Mouse (Mus musculus) forebrain, embryonic 13.5 days (tissue): ENCODE measurements around the gene Hist1h3e. TPM values are rescaled to one million over a fixed set of nuclear protein-coding genes. Genes with fewer than 3 reads are reported as not detected.
"Not testable (repeated sequence)": the region's sequence is repeated elsewhere in the genome, so short reads cannot be mapped to it uniquely, and the experiment has no call there.

Experiments used
- ATAC-seq: fragments of 200-750 bp; cut with Nextera tagmentation; 2 replicates; pipeline ENCODE4 v1.8.0; 2017
- H3K27ac ChIP-seq: fragments of 300-500 bp; sonication (generic); 2 replicates; pipeline ENCODE4 v1.5.1; 2015; ENCODE audit warnings: inconsistent platforms, mild to moderate bottlenecking, moderate library complexity
- H3K27me3 ChIP-seq: fragments of 300-500 bp; sonication (generic); 2 replicates; pipeline ENCODE4 v1.6.1; 2015; ENCODE audit warnings: mild to moderate bottlenecking, inconsistent platforms
- H3K36me3 ChIP-seq: fragments of 300-500 bp; sonication (generic); 2 replicates; pipeline ENCODE4 v1.6.1; 2015; ENCODE audit warnings: mild to moderate bottlenecking, inconsistent platforms; ENCODE audit not compliant: poor library complexity, severe bottlenecking
- H3K4me1 ChIP-seq: fragments of 300-500 bp; sonication (generic); 2 replicates; pipeline ENCODE4 v1.6.1; 2015; ENCODE audit warnings: inconsistent platforms
- H3K4me2 ChIP-seq: fragments of 300-500 bp; sonication (generic); 2 replicates; pipeline ENCODE4 v1.6.1; 2015; ENCODE audit warnings: inconsistent platforms, mild to moderate bottlenecking, moderate library complexity
- H3K4me3 ChIP-seq: fragments of 300-500 bp; sonication (generic); 2 replicates; pipeline ENCODE4 v1.5.1; 2015; ENCODE audit warnings: mild to moderate bottlenecking, inconsistent platforms
- H3K9ac ChIP-seq: fragments of 300-500 bp; sonication (generic); 2 replicates; pipeline ENCODE4 v1.6.1; 2015; ENCODE audit warnings: mild to moderate bottlenecking, inconsistent platforms
- H3K9me3 ChIP-seq: fragments of 300-500 bp; sonication (generic); replicated peaks from 2 replicates; pipeline ENCODE4 v1.6.1; 2016; ENCODE audit warnings: inconsistent platforms
- WGBS: fragments of 180-500 bp; shearing (Covaris S2); methylation state at CpG from one replicate; pipeline ENCODE4 v1.1.7; 2015; 5-methylcytosine and 5-hydroxymethylcytosine counted together
- polyA plus RNA-seq: library from polyadenylated mRNA; unstranded; fragments of >200 nt; fragmentation: Nextera tagmentation; extraction: Ambion mirVana; gene quantifications from 2 replicates; pipeline ENCODE4 v1.2.1, GENCODE M21; 2015

The Hist1h3e gene
- polyA plus RNA-seq, 1 experiment from 2014 or later, result 6.9 TPM

- Histone ChIP-seq H3K27me3 (no peaks in the 10 kb centered on the region), H3K27ac (no peak overlapping the region), H3K4me3 (peak overlapping the region; percentile 58), H3K4me2 (peak overlapping the region; percentile 61), H3K4me1 (peaks cover 41% of the 10 kb centered on the region), H3K36me3 (no peaks in the 10 kb centered on the region), H3K9ac (peak overlapping the region; percentile 70), H3K9me3 (no peaks in the 10 kb centered on the region)
- 79% methylated on average over 3 of the region's 3 CpGs for WGBS
- no peak for ATAC-seq
Observed at GRCm38 (mm10) chr13:23537006-23537710, 25.0 kb downstream of the Hist1h3e start.

GRCm38 (mm10) chr13:23536076-23536822 is 25.9 kb downstream of the Hist1h3e start:
- WGBS, result 16% methylated on average over 7 of the region's 7 CpGs
- no peak for ATAC-seq

GRCm38 (mm10) chr13:23535137-23536075 is 26.8 kb downstream of the Hist1h3e start, which contains the start of gene Hist1h3g:
Gene Hist1h3g (plus strand): TSS chr13:23535422.
- peak within 1 kb of the TSS; percentile 98 for H3K27ac ChIP-seq
- not testable (repeated sequence) for H3K27me3 ChIP-seq, H3K36me3 ChIP-seq, H3K9me3 ChIP-seq
- H3K9ac ChIP-seq, result peak within 1 kb of the TSS; percentile 79
- H3K4me3 ChIP-seq, result peak within 1 kb of the TSS; percentile 58
- under 1% methylated on average over 42 of the region's 62 CpGs for WGBS
- H3K4me1 ChIP-seq, result peaks cover 42% of the 10 kb centered on the region
- ATAC-seq, result peak; percentile 92
- H3K4me2 ChIP-seq, result peak within 1 kb of the TSS; percentile 61

More at GRCm38 (mm10) chr13:23536076-23536822, 25.9 kb downstream of the Hist1h3e start:
- no peaks in the 10 kb centered on the region for H3K36me3 ChIP-seq
- H3K4me2 ChIP-seq, result peak overlapping the region; percentile 61
- no peaks in the 10 kb centered on the region for H3K27me3 ChIP-seq
- peak overlapping the region; percentile 79 for H3K9ac ChIP-seq
- H3K27ac ChIP-seq, result peak overlapping the region; percentile 48
- H3K9me3 ChIP-seq, result no peaks in the 10 kb centered on the region
- H3K4me1 ChIP-seq, result peaks cover 42% of the 10 kb centered on the region
- peak overlapping the region; percentile 58 for H3K4me3 ChIP-seq

GRCm38 (mm10) chr13:23534368-23535131 is 27.6 kb downstream of the Hist1h3e start:
- ATAC-seq, result no peak
- WGBS, result under 1% methylated on average over 15 of the region's 15 CpGs
- Histone ChIP-seq H3K27me3 (no peaks in the 10 kb centered on the region), H3K9ac (peak overlapping the region; percentile 73), H3K27ac (peak overlapping the region; percentile 98), H3K36me3 (no peaks in the 10 kb centered on the region), H3K4me3 (peak overlapping the region; percentile 58), H3K4me1 (peaks cover 46% of the 10 kb centered on the region), H3K9me3 (no peaks in the 10 kb centered on the region), H3K4me2 (peak overlapping the region; percentile 61)

- H3K4me1 ChIP-seq, result peaks cover 52% of the 10 kb centered on the region
- H3K36me3 ChIP-seq, H3K9me3 ChIP-seq, H3K27me3 ChIP-seq: not testable (repeated sequence)
- H3K27ac ChIP-seq, result peak within 1 kb of the TSS; percentile 98
- WGBS, result under 1% methylated on average over 27 of the region's 53 CpGs
- H3K4me3 ChIP-seq, result peak within 1 kb of the TSS; percentile 58
- peak within 1 kb of the TSS; percentile 85 for H3K9ac ChIP-seq
- peak within 1 kb of the TSS; percentile 61 for H3K4me2 ChIP-seq
- ATAC-seq, result peak; percentile 46
Observed at GRCm38 (mm10) chr13:23533560-23534367, 28.4 kb downstream of the Hist1h3e start, which contains the start of gene Hist1h2af. Gene Hist1h2af (plus strand): TSS chr13:23533906.

GRCm38 (mm10) chr13:23532262-23533075 is 29.7 kb downstream of the Hist1h3e start:
- WGBS, result 17% methylated on average over 9 of the region's 9 CpGs
- H3K36me3 ChIP-seq, result no peaks in the 10 kb centered on the region
- no peaks in the 10 kb centered on the region for H3K27me3 ChIP-seq
- H3K4me3 ChIP-seq, result peak overlapping the region; percentile 58
- H3K4me1 ChIP-seq, result peaks cover 48% of the 10 kb centered on the region
- peak overlapping the region; percentile 98 for H3K27ac ChIP-seq
- H3K9me3 ChIP-seq, result no peaks in the 10 kb centered on the region
- ATAC-seq, result no peak
- H3K4me2 ChIP-seq, result peak overlapping the region; percentile 61
- H3K9ac ChIP-seq, result peak overlapping the region; percentile 85

GRCm38 (mm10) chr13:23530901-23531875 is 31.0 kb downstream of the Hist1h3e start, which contains the start of gene Hist1h4h:
Gene Hist1h4h (plus strand): TSS chr13:23531050.
- Histone ChIP-seq H3K9me3 (no peaks in the 10 kb centered on the region), H3K4me3 (peak within 1 kb of the TSS; percentile 58), H3K4me1 (peaks cover 41% of the 10 kb centered on the region), H3K9ac (peak within 1 kb of the TSS; percentile 85), H3K4me2 (peak within 1 kb of the TSS; percentile 61), H3K27me3 (no peaks in the 10 kb centered on the region), H3K36me3 (no peaks in the 10 kb centered on the region), H3K27ac (peak within 1 kb of the TSS; percentile 98)
- peak; percentile 88 for ATAC-seq
- under 1% methylated on average over 59 of the region's 70 CpGs for WGBS

GRCm38 (mm10) chr13:23530181-23530900 is 31.8 kb downstream of the Hist1h3e start:
- peak overlapping the region; percentile 85 for H3K9ac ChIP-seq
- no peaks in the 10 kb centered on the region for H3K36me3 ChIP-seq
- no peak for ATAC-seq
- peak overlapping the region; percentile 98 for H3K27ac ChIP-seq
- H3K4me3 ChIP-seq, result peak overlapping the region; percentile 58
- peak overlapping the region; percentile 61 for H3K4me2 ChIP-seq
- H3K27me3 ChIP-seq, result no peaks in the 10 kb centered on the region
- H3K9me3 ChIP-seq, result no peaks in the 10 kb centered on the region
- WGBS, result under 1% methylated on average over 20 of the region's 20 CpGs
- peaks cover 39% of the 10 kb centered on the region for H3K4me1 ChIP-seq
